Mouse (Mus musculus) neural tube, embryonic 14.5 days (tissue): ENCODE results near the gene Ptprm. TPM values are rescaled to one million over a fixed set of nuclear protein-coding genes. Genes with fewer than 3 reads are reported as not detected.

Experiments
- ATAC-seq: fragments of 200-750 bp; cut with Nextera tagmentation; 2 replicates; pipeline ENCODE4 v1.8.0; 2017; ENCODE audit warnings: low read depth, mild to moderate bottlenecking, moderate TSS enrichment, moderate library complexity
- H3K27ac ChIP-seq: fragments of 300-500 bp; sonication (generic); 2 replicates; pipeline ENCODE4 v1.5.1; 2014; ENCODE audit warnings: low read depth, mild to moderate bottlenecking, control low read depth, low read length, moderate library complexity, mixed read lengths
- H3K27me3 ChIP-seq: fragments of 300-500 bp; sonication (generic); 2 replicates; pipeline ENCODE4 v1.6.1; 2014; ENCODE audit warnings: low read length; ENCODE audit not compliant: control insufficient read depth, insufficient read depth
- H3K36me3 ChIP-seq: fragments of 300-500 bp; sonication (generic); 2 replicates; pipeline ENCODE4 v1.6.1; 2014; ENCODE audit warnings: low read length, mixed read lengths; ENCODE audit not compliant: control insufficient read depth, insufficient read depth
- H3K4me1 ChIP-seq: fragments of 300-500 bp; sonication (generic); 2 replicates; pipeline ENCODE4 v1.6.1; 2014; ENCODE audit warnings: low read length; ENCODE audit not compliant: control insufficient read depth, insufficient read depth
- H3K4me2 ChIP-seq: fragments of 300-500 bp; sonication (generic); 2 replicates; pipeline ENCODE4 v1.6.1; 2014; ENCODE audit warnings: mild to moderate bottlenecking, low read depth, low read length, control low read depth
- H3K4me3 ChIP-seq: fragments of 300-500 bp; sonication (generic); 2 replicates; pipeline ENCODE4 v1.5.1; 2014; ENCODE audit warnings: low read depth, low read length, control low read depth, mixed read lengths
- H3K9ac ChIP-seq: fragments of 300-500 bp; sonication (generic); replicated peaks from 2 replicates; pipeline ENCODE4 v1.6.1; 2014; ENCODE audit warnings: low read depth, mild to moderate bottlenecking, control low read depth, low read length, mixed read lengths
- H3K9me3 ChIP-seq: fragments of 300-500 bp; sonication (generic); 2 replicates; pipeline ENCODE4 v1.6.1; 2016; ENCODE audit warnings: low read length; ENCODE audit not compliant: control insufficient read depth
- WGBS: fragments of 180-500 bp; shearing (Covaris S2); extraction: QIAGEN DNeasy Blood & Tissue Kit; methylation state at CpG from one replicate; pipeline ENCODE4 v1.1.7; 2014; 5-methylcytosine and 5-hydroxymethylcytosine counted together
- polyA plus RNA-seq: library from polyadenylated mRNA; unstranded; fragments of >200 nt; fragmentation: Nextera tagmentation; extraction: Ambion mirVana; gene quantifications from 2 replicates; pipeline ENCODE4 v1.2.1, GENCODE M21; 2014

The Ptprm gene
- polyA plus RNA-seq, 1 experiment from 2014 or later = 26.9 TPM

GRCm38 (mm10) chr17:67193728-67194127 lies 160.5 kb downstream of the Ptprm start:
- Histone ChIP-seq H3K4me1 (no peaks in the 10 kb centered on the region), H3K9me3 (no peaks in the 10 kb centered on the region), H3K27ac (no peak overlapping the region), H3K27me3 (no peaks in the 10 kb centered on the region), H3K36me3 (no peaks in the 10 kb centered on the region), H3K9ac (no peak overlapping the region), H3K4me2 (no peak overlapping the region), H3K4me3 (no peak overlapping the region)
- WGBS = 70% methylated on average over 5 of the region's 5 CpGs
- no peak for ATAC-seq

GRCm38 (mm10) chr17:67188514-67188913 lies 165.7 kb downstream of the Ptprm start:
- Histone ChIP-seq H3K9me3 (no peaks in the 10 kb centered on the region), H3K4me2 (no peak overlapping the region), H3K4me1 (no peaks in the 10 kb centered on the region), H3K9ac (no peak overlapping the region), H3K4me3 (no peak overlapping the region), H3K27me3 (no peaks in the 10 kb centered on the region), H3K27ac (no peak overlapping the region), H3K36me3 (no peaks in the 10 kb centered on the region)
- no peak for ATAC-seq
- WGBS = 95% methylated on average over 2 of the region's 2 CpGs

GRCm38 (mm10) chr17:67186879-67187278 lies 167.4 kb downstream of the Ptprm start:
- WGBS = 62% methylated on average over 6 of the region's 6 CpGs
- no peak overlapping the region for H3K4me3 ChIP-seq
- no peak overlapping the region for H3K9ac ChIP-seq
- no peaks in the 10 kb centered on the region for H3K9me3 ChIP-seq
- no peaks in the 10 kb centered on the region for H3K4me1 ChIP-seq
- H3K4me2 ChIP-seq = no peak overlapping the region
- ATAC-seq = no peak
- H3K27me3 ChIP-seq = no peaks in the 10 kb centered on the region
- H3K36me3 ChIP-seq = no peaks in the 10 kb centered on the region
- no peak overlapping the region for H3K27ac ChIP-seq

GRCm38 (mm10) chr17:67185942-67186341 lies 168.3 kb downstream of the Ptprm start:
- H3K36me3 ChIP-seq = no peaks in the 10 kb centered on the region
- no peak overlapping the region for H3K4me3 ChIP-seq
- H3K4me1 ChIP-seq = no peaks in the 10 kb centered on the region
- 91% methylated on average over 6 of the region's 6 CpGs for WGBS
- no peak for ATAC-seq
- no peak overlapping the region for H3K27ac ChIP-seq
- H3K4me2 ChIP-seq = no peak overlapping the region
- H3K27me3 ChIP-seq = no peaks in the 10 kb centered on the region
- H3K9ac ChIP-seq = no peak overlapping the region
- H3K9me3 ChIP-seq = no peaks in the 10 kb centered on the region

GRCm38 (mm10) chr17:67179446-67179845 lies 174.8 kb downstream of the Ptprm start:
- Histone ChIP-seq H3K4me2 (no peak overlapping the region), H3K9ac (no peak overlapping the region), H3K4me3 (no peak overlapping the region), H3K27me3 (no peaks in the 10 kb centered on the region; the same call in 1 of the 2 replicates), H3K4me1 (no peaks in the 10 kb centered on the region), H3K36me3 (no peaks in the 10 kb centered on the region), H3K27ac (no peak overlapping the region), H3K9me3 (no peaks in the 10 kb centered on the region)
- no peak for ATAC-seq
- WGBS = 84% methylated on average over 1 of the region's 1 CpGs

- Histone ChIP-seq H3K27me3 (no peaks in the 10 kb centered on the region; the same call in 1 of the 2 replicates), H3K4me2 (no peak overlapping the region), H3K9me3 (no peaks in the 10 kb centered on the region), H3K4me1 (no peaks in the 10 kb centered on the region), H3K4me3 (no peak overlapping the region), H3K9ac (no peak overlapping the region), H3K36me3 (no peaks in the 10 kb centered on the region), H3K27ac (no peak overlapping the region)
- ATAC-seq = no peak
- 85% methylated on average over 5 of the region's 5 CpGs for WGBS
Measured at GRCm38 (mm10) chr17:67178686-67179265, 175.5 kb downstream of the Ptprm start.

- H3K9me3 ChIP-seq = no peaks in the 10 kb centered on the region
- no peak overlapping the region for H3K27ac ChIP-seq
- WGBS = 51% methylated on average over 2 of the region's 2 CpGs
- no peak overlapping the region for H3K9ac ChIP-seq
- no peaks in the 10 kb centered on the region for H3K36me3 ChIP-seq
- no peak for ATAC-seq
- H3K4me3 ChIP-seq = no peak overlapping the region
- no peaks in the 10 kb centered on the region; the same call in 1 of the 2 replicates for H3K27me3 ChIP-seq
- H3K4me2 ChIP-seq = no peak overlapping the region
- H3K4me1 ChIP-seq = no peaks in the 10 kb centered on the region
Measured at GRCm38 (mm10) chr17:67175836-67176235, 178.4 kb downstream of the Ptprm start.

GRCm38 (mm10) chr17:67171353-67171752 lies 182.9 kb downstream of the Ptprm start:
- Histone ChIP-seq H3K4me2 (no peak overlapping the region), H3K4me3 (no peak overlapping the region), H3K4me1 (no peaks in the 10 kb centered on the region), H3K27me3 (no peaks in the 10 kb centered on the region), H3K36me3 (no peaks in the 10 kb centered on the region), H3K27ac (no peak overlapping the region), H3K9ac (no peak overlapping the region), H3K9me3 (no peaks in the 10 kb centered on the region)
- no peak for ATAC-seq
- WGBS = 86% methylated on average over 2 of the region's 2 CpGs

- Histone ChIP-seq H3K4me1 (no peaks in the 10 kb centered on the region), H3K9ac (no peak overlapping the region), H3K36me3 (no peaks in the 10 kb centered on the region), H3K27ac (no peak overlapping the region), H3K4me2 (no peak overlapping the region), H3K27me3 (no peaks in the 10 kb centered on the region), H3K4me3 (no peak overlapping the region), H3K9me3 (no peaks in the 10 kb centered on the region)
- no peak for ATAC-seq
- WGBS = 85% methylated on average over 7 of the region's 7 CpGs
Measured at GRCm38 (mm10) chr17:67170696-67171095, 183.6 kb downstream of the Ptprm start.
